Mouse (Mus musculus): Measurements from ENCODE around the gene Ppm1n. TPM values are rescaled to one million over a fixed set of nuclear protein-coding genes. Genes with fewer than 3 reads are reported as not detected.

Ppm1n gene
- polyA plus RNA-seq, 1 experiment from 2014 or later, result 0.34 TPM

DNA sequence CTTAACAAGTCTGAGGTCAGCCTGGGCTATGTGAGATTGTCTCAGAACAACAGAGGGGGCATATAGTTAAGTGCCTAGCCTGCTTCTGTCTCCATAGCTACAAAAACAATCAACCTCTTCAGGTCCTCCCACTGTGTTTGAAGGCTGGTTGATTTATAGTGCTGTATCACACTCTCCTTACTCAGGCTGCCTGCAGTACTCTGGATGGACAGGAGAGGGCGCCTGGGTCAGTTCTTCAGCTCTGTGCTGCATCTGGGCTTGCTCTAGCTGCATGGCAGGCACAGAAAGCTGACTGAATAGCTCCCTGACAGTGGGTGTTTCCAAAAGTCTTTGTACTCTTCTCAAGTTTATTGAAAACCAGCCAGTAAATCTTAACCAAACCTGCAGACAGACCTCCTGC is 40.4 kb downstream of the Ppm1n start:
- Histone ChIP-seq H3K4me3 (ENCODE audit: low read depth, low read length) (no peak overlapping the region), H3K4me1 (ENCODE audit: control insufficient read depth, insufficient read depth, low read length) (peaks cover 40% of the 10 kb centered on the region), H3K27me3 (ENCODE audit: control insufficient read depth, insufficient read depth, low read length) (no peaks in the 10 kb centered on the region), H3K9ac (ENCODE audit: low read depth, low read length) (no peak overlapping the region), H3K9me3 (replicated peaks; ENCODE audit: control insufficient read depth, low read length) (no peaks in the 10 kb centered on the region), H3K4me2 (no peak overlapping the region), H3K36me3 (ENCODE audit: control insufficient read depth, insufficient read depth, low read length) (no peaks in the 10 kb centered on the region), H3K27ac (ENCODE audit: low read depth, low read length) (peak overlapping the region; percentile 71)
- WGBS (ENCODE audit: insufficient replicate concordance), result 0% methylated on average over 1 of the region's 1 CpGs
- ATAC-seq (replicated peaks; ENCODE audit: insufficient number of reproducible peaks, low FRiP score, low TSS enrichment), result peak; percentile 80

DNA sequence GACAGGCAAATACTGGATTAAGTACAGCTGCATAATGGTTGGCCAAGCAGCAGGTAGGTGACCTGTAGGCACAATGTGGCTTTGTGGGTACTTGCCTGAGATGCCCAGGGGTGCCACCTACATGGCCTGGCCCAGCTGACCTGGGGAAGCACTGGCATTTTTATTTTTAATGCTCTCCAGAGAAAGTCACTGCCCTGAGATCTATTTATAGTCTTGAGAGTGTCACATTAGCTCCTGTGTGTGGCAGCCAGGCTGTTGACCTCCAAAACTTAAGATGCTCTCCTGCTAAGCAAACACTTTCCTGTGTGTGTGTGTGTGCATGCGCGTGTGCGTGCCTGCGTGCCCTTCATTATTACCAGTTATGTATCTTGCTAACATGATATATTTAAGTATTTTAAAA is 41.5 kb downstream of the Ppm1n start:
- 75% methylated on average over 4 of the region's 4 CpGs for WGBS (ENCODE audit: insufficient replicate concordance)
- H3K4me2 ChIP-seq, result peak overlapping the region; percentile 14; the same call in 1 of the 2 replicates
- H3K9me3 ChIP-seq (replicated peaks; ENCODE audit: control insufficient read depth, low read length), result no peaks in the 10 kb centered on the region
- H3K36me3 ChIP-seq (ENCODE audit: control insufficient read depth, insufficient read depth, low read length), result no peaks in the 10 kb centered on the region; the same call in 1 of the 2 replicates
- H3K27ac ChIP-seq (ENCODE audit: low read depth, low read length), result peak overlapping the region; percentile 60
- ATAC-seq (replicated peaks; ENCODE audit: insufficient number of reproducible peaks, low FRiP score, low TSS enrichment), result no peak
- 0 out of 2 replicates have a peak overlapping the region, but pooled peaks have one; percentile 1 for H3K4me3 ChIP-seq (ENCODE audit: low read depth, low read length)
- H3K27me3 ChIP-seq (ENCODE audit: control insufficient read depth, insufficient read depth, low read length), result no peaks in the 10 kb centered on the region
- H3K9ac ChIP-seq (ENCODE audit: low read depth, low read length), result no peak overlapping the region
- peaks cover 40% of the 10 kb centered on the region for H3K4me1 ChIP-seq (ENCODE audit: control insufficient read depth, insufficient read depth, low read length)

DNA sequence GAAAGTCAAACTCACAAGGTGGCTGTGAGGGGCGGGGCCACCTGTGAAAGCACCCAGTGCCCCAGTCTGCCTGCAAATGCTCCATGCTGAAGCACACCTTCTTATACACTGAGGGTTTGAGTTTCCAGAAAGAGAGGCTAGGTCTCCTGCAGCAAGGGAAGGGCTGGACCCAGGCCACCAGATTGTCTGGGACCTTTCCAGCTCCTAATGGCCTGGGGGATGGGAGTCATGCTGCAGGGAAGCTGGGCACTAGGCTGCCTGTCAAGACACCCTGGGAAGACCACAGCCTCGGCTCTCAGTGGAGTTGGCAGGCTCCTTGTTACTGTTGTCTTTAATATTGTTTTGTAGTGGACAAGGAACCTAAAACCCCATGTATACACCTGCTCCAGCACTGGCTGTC is 43.5 kb downstream of the Ppm1n start:
- no peak for ATAC-seq (replicated peaks; ENCODE audit: insufficient number of reproducible peaks, low FRiP score, low TSS enrichment)
- H3K27ac ChIP-seq (ENCODE audit: low read depth, low read length), result no peak overlapping the region
- H3K9ac ChIP-seq (ENCODE audit: low read depth, low read length), result no peak overlapping the region
- peaks cover 40% of the 10 kb centered on the region for H3K4me1 ChIP-seq (ENCODE audit: control insufficient read depth, insufficient read depth, low read length)
- H3K4me3 ChIP-seq (ENCODE audit: low read depth, low read length), result no peak overlapping the region
- H3K27me3 ChIP-seq (ENCODE audit: control insufficient read depth, insufficient read depth, low read length), result no peaks in the 10 kb centered on the region
- peaks cover under 1% of the 10 kb centered on the region; the same call in 1 of the 2 replicates for H3K36me3 ChIP-seq (ENCODE audit: control insufficient read depth, insufficient read depth, low read length)
- no peaks in the 10 kb centered on the region for H3K9me3 ChIP-seq (replicated peaks; ENCODE audit: control insufficient read depth, low read length)
- WGBS (ENCODE audit: insufficient replicate concordance), result 77% methylated on average over 2 of the region's 2 CpGs
- H3K4me2 ChIP-seq, result no peak overlapping the region

DNA sequence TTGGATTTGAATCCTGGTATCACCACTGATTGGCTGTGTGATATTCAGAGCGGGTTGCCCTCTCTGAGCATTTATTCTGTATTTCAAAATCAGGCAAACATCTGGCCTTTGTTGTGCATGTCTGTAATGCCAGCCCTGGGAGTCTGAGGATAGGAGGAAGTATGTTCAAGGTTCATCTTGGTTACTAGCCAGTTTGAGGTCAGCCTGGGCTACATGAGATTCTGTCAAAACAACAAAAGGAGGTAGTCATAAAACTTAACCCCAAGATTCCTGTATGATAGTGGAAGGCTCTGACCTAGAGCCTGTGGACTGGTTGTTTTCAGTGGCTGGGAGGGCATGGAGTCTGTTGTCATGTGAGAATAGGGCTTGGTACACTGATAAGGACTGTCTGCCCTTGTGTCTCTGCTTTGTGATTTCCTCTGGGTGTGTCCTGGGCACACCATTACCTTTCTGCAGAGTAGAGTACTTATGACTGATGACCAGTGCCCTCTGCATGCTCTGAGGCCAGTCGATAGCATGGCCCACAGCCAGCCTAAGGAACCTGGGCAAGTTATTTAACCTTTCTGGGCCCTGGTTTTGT is 44.7 kb downstream of the Ppm1n start:
- 85% methylated on average over 2 of the region's 2 CpGs for WGBS (ENCODE audit: insufficient replicate concordance)
- Histone ChIP-seq H3K4me2 (no peak overlapping the region), H3K4me3 (ENCODE audit: low read depth, low read length) (no peak overlapping the region), H3K9ac (ENCODE audit: low read depth, low read length) (no peak overlapping the region), H3K9me3 (replicated peaks; ENCODE audit: control insufficient read depth, low read length) (no peaks in the 10 kb centered on the region), H3K4me1 (ENCODE audit: control insufficient read depth, insufficient read depth, low read length) (peaks cover 40% of the 10 kb centered on the region), H3K36me3 (ENCODE audit: control insufficient read depth, insufficient read depth, low read length) (peaks cover 6% of the 10 kb centered on the region; the same call in 1 of the 2 replicates), H3K27ac (ENCODE audit: low read depth, low read length) (no peak overlapping the region), H3K27me3 (ENCODE audit: control insufficient read depth, insufficient read depth, low read length) (no peaks in the 10 kb centered on the region)
- ATAC-seq (replicated peaks; ENCODE audit: insufficient number of reproducible peaks, low FRiP score, low TSS enrichment), result no peak

DNA sequence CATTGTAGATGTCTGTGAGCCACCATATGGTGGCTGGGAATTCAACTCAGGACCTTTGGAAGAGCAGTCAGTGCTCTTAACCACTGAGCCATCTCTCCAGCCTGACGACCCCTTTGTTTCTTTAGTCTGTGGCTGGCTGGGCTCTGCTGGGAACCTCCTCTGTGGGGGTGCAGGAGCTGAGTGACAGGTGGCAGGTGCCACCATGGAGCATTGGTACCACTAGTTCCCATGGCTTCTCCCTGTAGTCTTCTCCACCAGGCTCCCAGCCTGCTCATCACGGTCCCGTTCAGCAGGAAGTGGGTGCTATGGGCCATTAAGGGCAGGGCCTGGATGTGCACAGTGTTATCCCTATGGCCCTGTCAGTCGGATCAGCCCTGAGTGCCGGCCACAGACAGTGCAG is 45.2 kb downstream of the Ppm1n start:
- no peak for ATAC-seq (replicated peaks; ENCODE audit: insufficient number of reproducible peaks, low FRiP score, low TSS enrichment)
- H3K36me3 ChIP-seq (ENCODE audit: control insufficient read depth, insufficient read depth, low read length), result peaks cover 6% of the 10 kb centered on the region; the same call in 1 of the 2 replicates
- H3K9ac ChIP-seq (ENCODE audit: low read depth, low read length), result no peak overlapping the region
- no peak overlapping the region for H3K4me2 ChIP-seq
- H3K9me3 ChIP-seq (replicated peaks; ENCODE audit: control insufficient read depth, low read length), result no peaks in the 10 kb centered on the region
- no peaks in the 10 kb centered on the region for H3K27me3 ChIP-seq (ENCODE audit: control insufficient read depth, insufficient read depth, low read length)
- H3K4me3 ChIP-seq (ENCODE audit: low read depth, low read length), result no peak overlapping the region
- H3K4me1 ChIP-seq (ENCODE audit: control insufficient read depth, insufficient read depth, low read length), result peaks cover 37% of the 10 kb centered on the region
- WGBS (ENCODE audit: insufficient replicate concordance), result 82% methylated on average over 5 of the region's 5 CpGs
- no peak overlapping the region for H3K27ac ChIP-seq (ENCODE audit: low read depth, low read length)

DNA sequence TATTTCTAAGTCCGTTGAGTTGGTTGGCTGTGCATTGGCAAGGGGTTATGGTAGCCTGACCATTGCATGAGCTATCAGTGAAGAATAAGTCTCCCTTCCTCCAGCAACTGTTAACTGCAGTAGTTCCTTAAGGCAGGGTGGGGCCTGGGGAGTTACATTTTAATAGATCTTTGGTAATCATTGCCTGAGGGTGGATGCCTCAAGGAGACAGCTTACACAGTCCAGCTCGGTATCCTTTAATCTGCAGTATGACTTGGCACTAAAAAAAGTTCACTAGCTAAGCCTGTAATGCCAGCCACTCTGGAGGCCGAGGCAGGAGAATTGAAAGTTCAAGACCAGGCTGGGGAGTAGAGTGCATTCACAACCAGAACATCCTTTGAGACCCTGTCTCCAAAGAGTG is 48.0 kb downstream of the Ppm1n start:
- Histone ChIP-seq H3K4me3 (ENCODE audit: low read depth, low read length) (no peak overlapping the region), H3K27me3 (ENCODE audit: control insufficient read depth, insufficient read depth, low read length) (no peaks in the 10 kb centered on the region), H3K36me3 (ENCODE audit: control insufficient read depth, insufficient read depth, low read length) (peaks cover 6% of the 10 kb centered on the region; the same call in 1 of the 2 replicates), H3K4me2 (no peak overlapping the region), H3K9me3 (replicated peaks; ENCODE audit: control insufficient read depth, low read length) (no peaks in the 10 kb centered on the region), H3K27ac (ENCODE audit: low read depth, low read length) (no peak overlapping the region), H3K4me1 (ENCODE audit: control insufficient read depth, insufficient read depth, low read length) (peaks cover 29% of the 10 kb centered on the region), H3K9ac (ENCODE audit: low read depth, low read length) (no peak overlapping the region)
- WGBS (ENCODE audit: insufficient replicate concordance), result 88% methylated on average over 3 of the region's 3 CpGs
- no peak for ATAC-seq (replicated peaks; ENCODE audit: insufficient number of reproducible peaks, low FRiP score, low TSS enrichment)

DNA sequence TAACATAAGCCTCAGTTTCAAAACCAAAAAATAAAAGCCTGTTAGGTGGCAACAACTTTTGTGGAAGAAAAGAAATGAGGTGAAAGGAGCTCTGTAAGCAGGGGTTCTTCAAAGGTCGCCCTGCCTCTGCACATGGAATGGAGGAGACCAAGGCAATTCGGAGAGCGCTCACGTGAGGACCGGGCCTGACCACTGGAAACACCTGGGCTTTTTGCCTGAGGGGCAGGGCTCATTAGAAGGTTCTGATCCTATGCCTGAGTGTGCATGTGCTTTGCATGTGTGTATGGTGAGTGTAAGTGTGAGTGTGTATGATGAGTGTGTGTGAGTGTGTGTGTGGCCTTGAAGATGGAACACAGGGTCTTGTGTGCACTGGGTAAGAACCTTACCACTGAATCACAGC is 49.0 kb downstream of the Ppm1n start:
- no peaks in the 10 kb centered on the region for H3K9me3 ChIP-seq (replicated peaks; ENCODE audit: control insufficient read depth, low read length)
- H3K9ac ChIP-seq (ENCODE audit: low read depth, low read length), result 0 out of 2 replicates have a peak overlapping the region, but pooled peaks have one; percentile 12
- H3K4me1 ChIP-seq (ENCODE audit: control insufficient read depth, insufficient read depth, low read length), result peaks cover 23% of the 10 kb centered on the region
- peaks cover 6% of the 10 kb centered on the region; the same call in 1 of the 2 replicates for H3K36me3 ChIP-seq (ENCODE audit: control insufficient read depth, insufficient read depth, low read length)
- H3K4me2 ChIP-seq, result no peak overlapping the region
- no peak overlapping the region for H3K27ac ChIP-seq (ENCODE audit: low read depth, low read length)
- 92% methylated on average over 5 of the region's 5 CpGs for WGBS (ENCODE audit: insufficient replicate concordance)
- no peaks in the 10 kb centered on the region for H3K27me3 ChIP-seq (ENCODE audit: control insufficient read depth, insufficient read depth, low read length)
- ATAC-seq (replicated peaks; ENCODE audit: insufficient number of reproducible peaks, low FRiP score, low TSS enrichment), result no peak
- H3K4me3 ChIP-seq (ENCODE audit: low read depth, low read length), result no peak overlapping the region

DNA sequence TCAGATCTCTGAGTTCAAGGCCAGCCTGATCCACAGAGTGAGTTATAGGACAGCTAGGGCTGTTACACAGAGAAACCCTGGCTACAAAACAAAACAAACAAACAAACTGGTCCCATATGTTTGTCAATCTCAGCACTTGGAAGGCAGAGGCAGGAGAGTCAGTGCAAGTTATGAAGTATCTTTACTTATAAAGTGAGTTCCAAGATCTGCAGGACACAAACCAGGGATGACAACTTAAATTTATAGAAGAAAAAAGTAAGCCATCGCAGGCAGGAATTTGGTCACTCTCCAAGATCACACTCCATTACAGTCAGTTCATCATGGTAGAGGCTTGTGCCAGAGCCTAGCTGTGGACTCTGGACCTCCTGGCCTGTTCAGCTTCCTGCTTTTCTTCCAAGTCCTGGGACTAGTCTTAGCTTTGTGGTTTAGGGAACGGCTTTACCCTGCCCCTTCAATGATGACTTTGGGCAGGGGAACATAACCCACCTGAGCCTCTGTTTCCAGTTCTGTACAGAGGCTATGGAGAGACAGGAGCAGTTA is 49.8 kb downstream of the Ppm1n start:
- Histone ChIP-seq H3K9ac (ENCODE audit: low read depth, low read length) (peak overlapping the region; percentile 91; the same call in 1 of the 2 replicates), H3K4me2 (peak overlapping the region; percentile 79)

DNA sequence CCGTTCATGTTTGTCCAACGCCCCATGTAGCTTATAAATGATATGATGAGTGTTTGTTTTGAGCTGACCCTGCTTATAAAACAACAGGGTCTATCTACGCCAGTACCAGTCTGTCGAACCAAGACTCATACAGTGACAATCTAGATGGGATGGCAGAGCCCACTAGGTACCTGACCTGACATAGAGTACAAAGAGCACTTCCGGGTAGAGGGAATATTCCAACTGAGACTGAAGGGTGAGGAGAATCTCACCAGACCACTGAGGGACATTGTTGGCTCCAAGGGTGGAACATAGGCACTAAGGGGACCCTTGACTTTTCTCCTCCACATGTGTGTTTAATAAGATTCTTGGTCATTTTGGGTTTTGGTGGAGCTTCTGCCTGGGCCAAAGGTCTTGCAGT is 50.5 kb downstream of the Ppm1n start:
- peak overlapping the region; percentile 79 for H3K4me2 ChIP-seq
- peak overlapping the region; percentile 91 for H3K9ac ChIP-seq (ENCODE audit: low read depth, low read length)
- peak overlapping the region; percentile 62 for H3K4me3 ChIP-seq (ENCODE audit: low read depth, low read length)
- no peaks in the 10 kb centered on the region for H3K27me3 ChIP-seq (ENCODE audit: control insufficient read depth, insufficient read depth, low read length)
- peaks cover 9% of the 10 kb centered on the region; the same call in 1 of the 2 replicates for H3K36me3 ChIP-seq (ENCODE audit: control insufficient read depth, insufficient read depth, low read length)
- 39% methylated on average over 5 of the region's 5 CpGs for WGBS (ENCODE audit: insufficient replicate concordance)
- H3K9me3 ChIP-seq (replicated peaks; ENCODE audit: control insufficient read depth, low read length), result no peaks in the 10 kb centered on the region
- ATAC-seq (replicated peaks; ENCODE audit: insufficient number of reproducible peaks, low FRiP score, low TSS enrichment), result no peak
- H3K4me1 ChIP-seq (ENCODE audit: control insufficient read depth, insufficient read depth, low read length), result peaks cover 14% of the 10 kb centered on the region
- no peak overlapping the region for H3K27ac ChIP-seq (ENCODE audit: low read depth, low read length)

More for the DNA sequence above, 49.8 kb downstream of the Ppm1n start:
- no peaks in the 10 kb centered on the region for H3K27me3 ChIP-seq (ENCODE audit: control insufficient read depth, insufficient read depth, low read length)
- WGBS (ENCODE audit: insufficient replicate concordance), result 93% methylated on average over 2 of the region's 2 CpGs
- H3K4me3 ChIP-seq (ENCODE audit: low read depth, low read length), result no peak overlapping the region; the same call in 1 of the 2 replicates
- peaks cover 9% of the 10 kb centered on the region; the same call in 1 of the 2 replicates for H3K36me3 ChIP-seq (ENCODE audit: control insufficient read depth, insufficient read depth, low read length)
- H3K4me1 ChIP-seq (ENCODE audit: control insufficient read depth, insufficient read depth, low read length), result peaks cover 18% of the 10 kb centered on the region
- no peak for ATAC-seq (replicated peaks; ENCODE audit: insufficient number of reproducible peaks, low FRiP score, low TSS enrichment)
- no peaks in the 10 kb centered on the region for H3K9me3 ChIP-seq (replicated peaks; ENCODE audit: control insufficient read depth, low read length)
- no peak overlapping the region for H3K27ac ChIP-seq (ENCODE audit: low read depth, low read length)

Measured in heart, embryonic 11.5 days (tissue).